Mouse (Mus musculus): ENCODE measurements at regions not wholly inside any gene's neighbourhood (a gene's known extent, or its start where the extent isn't known, plus 50 kb on each side); places are given as distances from the start of the nearest gene placed in this dataset.

DNA sequence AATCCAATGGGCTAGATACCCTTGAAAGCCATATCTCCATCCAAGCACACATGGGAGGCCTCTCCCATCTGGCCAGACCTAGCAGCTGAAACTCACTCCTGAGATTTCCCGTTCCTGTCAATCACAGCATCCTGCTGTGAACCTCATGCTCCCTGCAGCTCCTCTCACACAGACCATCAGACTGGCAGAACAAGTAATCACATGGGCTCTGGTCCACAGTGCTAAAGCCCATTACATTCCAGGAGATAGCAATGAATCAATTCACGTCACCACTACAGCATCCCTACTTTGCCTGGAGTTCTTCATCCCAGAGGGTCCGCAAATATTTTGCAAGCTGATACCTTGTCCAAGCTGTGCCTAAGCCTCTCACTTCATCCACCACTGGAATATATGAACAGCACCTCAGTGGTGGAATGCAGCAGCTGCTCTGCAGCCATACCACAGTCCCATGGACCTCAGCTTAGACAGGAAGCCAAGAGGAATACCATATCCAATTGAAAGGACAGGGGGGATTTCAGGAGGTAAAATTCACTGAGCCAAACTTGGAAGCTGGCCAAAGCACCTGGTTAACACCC, 99.2 kb upstream of the Spag17 start:
- no peak for TF ChIP-seq CTCF (IDR thresholded peaks at IDR 0.05; ENCODE audit: low read depth)
- no peak for TF ChIP-seq EP300 (IDR thresholded peaks at IDR 0.05; ENCODE audit: low read depth)
- no peak for ATAC-seq (ENCODE audit: insufficient read depth, low read depth)
- Histone ChIP-seq H3K27me3 (ENCODE audit: control insufficient read depth, insufficient read depth, low read length) (no peaks in the 10 kb centered on the region), H3K4me3 (ENCODE audit: low read depth, low read length) (no peak overlapping the region), H3K27ac (ENCODE audit: low read depth) (no peak overlapping the region), H3K4me1 (ENCODE audit: control insufficient read depth, insufficient read depth) (no peaks in the 10 kb centered on the region), H3K9me3 (replicated peaks; ENCODE audit: control insufficient read depth, low read length) (no peaks in the 10 kb centered on the region), H3K9ac (replicated peaks; ENCODE audit: low read depth, low read length) (no peak overlapping the region), H3K4me2 (ENCODE audit: low read depth, low read length) (no peak overlapping the region), H3K36me3 (replicated peaks; ENCODE audit: control insufficient read depth, insufficient read depth, low read length) (no peaks in the 10 kb centered on the region)
- WGBS = 59% methylated on average over 3 of the region's 3 CpGs
- DNase-seq (ENCODE audit: low spot score) = no peak

DNA sequence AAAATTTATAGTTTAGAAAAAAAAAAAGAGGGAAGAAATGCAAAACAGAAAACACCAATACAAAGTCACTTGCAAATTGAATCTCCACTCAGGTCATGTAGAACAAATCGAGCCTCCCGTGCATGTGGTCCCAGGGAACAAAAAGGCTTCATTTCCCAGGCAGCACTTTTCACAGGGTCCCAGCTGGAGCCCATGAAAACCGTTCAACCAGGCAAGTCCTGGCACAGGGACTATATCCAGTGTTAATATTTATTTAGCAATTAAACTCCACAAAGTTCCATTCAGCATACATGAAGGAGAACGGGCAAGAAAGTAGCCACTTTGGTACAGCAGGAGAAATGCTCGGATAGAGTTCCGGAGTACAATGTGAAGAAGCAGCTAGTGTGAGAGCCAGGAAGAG, 93.9 kb upstream of the Spag17 start:
- H3K4me2 ChIP-seq (ENCODE audit: low read depth, low read length) = no peak overlapping the region
- TF ChIP-seq EP300 (IDR thresholded peaks at IDR 0.05; ENCODE audit: low read depth) = no peak
- no peak for TF ChIP-seq CTCF (IDR thresholded peaks at IDR 0.05; ENCODE audit: low read depth)
- no peaks in the 10 kb centered on the region for H3K9me3 ChIP-seq (replicated peaks; ENCODE audit: control insufficient read depth, low read length)
- no peak overlapping the region for H3K4me3 ChIP-seq (ENCODE audit: low read depth, low read length)
- H3K27ac ChIP-seq (ENCODE audit: low read depth) = no peak overlapping the region
- DNase-seq (ENCODE audit: low spot score) (no peak), ATAC-seq (ENCODE audit: insufficient read depth, low read depth) (no peak)
- H3K4me1 ChIP-seq (ENCODE audit: control insufficient read depth, insufficient read depth) = no peaks in the 10 kb centered on the region
- WGBS = 80% methylated on average over 6 of the region's 6 CpGs
- no peaks in the 10 kb centered on the region for H3K36me3 ChIP-seq (replicated peaks; ENCODE audit: control insufficient read depth, insufficient read depth, low read length)
- no peaks in the 10 kb centered on the region for H3K27me3 ChIP-seq (ENCODE audit: control insufficient read depth, insufficient read depth, low read length)
- H3K9ac ChIP-seq (replicated peaks; ENCODE audit: low read depth, low read length) = no peak overlapping the region

DNA sequence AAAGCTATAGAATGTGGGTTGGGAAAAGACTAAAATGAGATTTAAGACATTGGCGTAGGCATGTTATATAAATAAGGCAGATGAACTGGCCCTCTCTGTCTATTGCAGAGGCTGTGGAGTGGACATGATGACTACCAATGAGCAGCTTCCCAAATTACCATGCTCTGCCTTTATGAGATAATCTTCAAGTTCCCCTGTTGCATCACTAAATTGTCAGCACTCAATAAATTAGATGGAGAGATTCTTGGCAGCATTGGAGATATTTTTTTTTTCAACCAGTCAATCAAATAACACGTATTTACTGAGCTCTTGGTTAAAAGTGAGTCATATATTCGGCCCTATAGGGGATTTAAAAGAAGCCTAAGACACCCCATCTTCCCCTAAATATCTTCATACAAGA, 91.6 kb upstream of the Spag17 start:
- Histone ChIP-seq H3K4me3 (ENCODE audit: low read depth, low read length) (no peak overlapping the region), H3K9ac (replicated peaks; ENCODE audit: low read depth, low read length) (no peak overlapping the region), H3K4me2 (ENCODE audit: low read depth, low read length) (no peak overlapping the region), H3K36me3 (replicated peaks; ENCODE audit: control insufficient read depth, insufficient read depth, low read length) (no peaks in the 10 kb centered on the region), H3K4me1 (ENCODE audit: control insufficient read depth, insufficient read depth) (no peaks in the 10 kb centered on the region), H3K27ac (ENCODE audit: low read depth) (no peak overlapping the region), H3K9me3 (replicated peaks; ENCODE audit: control insufficient read depth, low read length) (no peaks in the 10 kb centered on the region), H3K27me3 (ENCODE audit: control insufficient read depth, insufficient read depth, low read length) (no peaks in the 10 kb centered on the region)
- ATAC-seq (ENCODE audit: insufficient read depth, low read depth) = no peak
- TF ChIP-seq CTCF (IDR thresholded peaks at IDR 0.05; ENCODE audit: low read depth) = no peak
- TF ChIP-seq EP300 (IDR thresholded peaks at IDR 0.05; ENCODE audit: low read depth) = no peak
- WGBS = 69% methylated on average over 3 of the region's 3 CpGs
- DNase-seq (ENCODE audit: low spot score) = no peak

- WGBS = 81% methylated on average over 2 of the region's 2 CpGs
- no peak for TF ChIP-seq EP300 (IDR thresholded peaks at IDR 0.05; ENCODE audit: low read depth)
- no peak for TF ChIP-seq CTCF (IDR thresholded peaks at IDR 0.05; ENCODE audit: low read depth)
- Histone ChIP-seq H3K9ac (replicated peaks; ENCODE audit: low read depth, low read length) (no peak overlapping the region), H3K9me3 (replicated peaks; ENCODE audit: control insufficient read depth, low read length) (no peaks in the 10 kb centered on the region), H3K4me2 (ENCODE audit: low read depth, low read length) (no peak overlapping the region), H3K27ac (ENCODE audit: low read depth) (no peak overlapping the region), H3K27me3 (ENCODE audit: control insufficient read depth, insufficient read depth, low read length) (no peaks in the 10 kb centered on the region), H3K36me3 (replicated peaks; ENCODE audit: control insufficient read depth, insufficient read depth, low read length) (no peaks in the 10 kb centered on the region), H3K4me3 (ENCODE audit: low read depth, low read length) (no peak overlapping the region), H3K4me1 (ENCODE audit: control insufficient read depth, insufficient read depth) (no peaks in the 10 kb centered on the region)
- ATAC-seq (ENCODE audit: insufficient read depth, low read depth) (no peak), DNase-seq (ENCODE audit: low spot score) (no peak)
Observed at GRCm38 (mm10) chr3:99795835-99796234, 89.4 kb upstream of the Spag17 start.

- H3K4me2 ChIP-seq (ENCODE audit: low read depth, low read length) = no peak overlapping the region
- H3K4me1 ChIP-seq (ENCODE audit: control insufficient read depth, insufficient read depth) = no peaks in the 10 kb centered on the region
- no peaks in the 10 kb centered on the region for H3K9me3 ChIP-seq (replicated peaks; ENCODE audit: control insufficient read depth, low read length)
- H3K27ac ChIP-seq (ENCODE audit: low read depth) = no peak overlapping the region
- WGBS = 34% methylated on average over 2 of the region's 2 CpGs
- no peaks in the 10 kb centered on the region for H3K36me3 ChIP-seq (replicated peaks; ENCODE audit: control insufficient read depth, insufficient read depth, low read length)
- H3K4me3 ChIP-seq (ENCODE audit: low read depth, low read length) = no peak overlapping the region
- H3K27me3 ChIP-seq (ENCODE audit: control insufficient read depth, insufficient read depth, low read length) = no peaks in the 10 kb centered on the region
- ATAC-seq (ENCODE audit: insufficient read depth, low read depth) (no peak), DNase-seq (ENCODE audit: low spot score) (no peak)
- H3K9ac ChIP-seq (replicated peaks; ENCODE audit: low read depth, low read length) = no peak overlapping the region
- TF ChIP-seq EP300 (IDR thresholded peaks at IDR 0.05; ENCODE audit: low read depth) (no peak), CTCF (IDR thresholded peaks at IDR 0.05; ENCODE audit: low read depth) (no peak)
Observed at GRCm38 (mm10) chr3:99797791-99798190, 87.4 kb upstream of the Spag17 start.

DNA sequence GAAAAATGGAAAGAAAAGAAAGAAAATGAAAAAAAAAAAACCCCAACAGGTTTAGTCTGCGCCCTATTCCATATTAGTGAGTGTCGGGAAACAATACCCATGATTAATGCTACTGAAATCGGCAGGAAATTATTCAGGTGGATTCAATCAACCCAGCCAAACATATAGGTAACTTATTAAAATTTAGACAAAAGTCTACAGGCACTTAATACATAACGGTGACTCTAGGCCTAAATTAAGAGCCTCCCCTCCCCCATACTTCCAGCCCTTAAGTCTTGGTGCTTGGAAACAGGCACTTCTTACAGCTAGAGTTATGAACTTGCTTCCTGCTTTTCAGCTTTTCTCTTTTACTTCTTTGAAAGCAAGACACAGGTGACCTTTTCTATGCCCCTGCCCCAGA, 74.7 kb upstream of the Spag17 start:
- TF ChIP-seq CTCF (IDR thresholded peaks at IDR 0.05; ENCODE audit: low read depth) (no peak), EP300 (IDR thresholded peaks at IDR 0.05; ENCODE audit: low read depth) (no peak)
- 0 out of 2 replicates have a peak, but pooled peaks cover 6% of the 10 kb centered on the region for H3K4me1 ChIP-seq (ENCODE audit: control insufficient read depth, insufficient read depth)
- no peaks in the 10 kb centered on the region for H3K9me3 ChIP-seq (replicated peaks; ENCODE audit: control insufficient read depth, low read length)
- no peak overlapping the region for H3K27ac ChIP-seq (ENCODE audit: low read depth)
- no peaks in the 10 kb centered on the region for H3K36me3 ChIP-seq (replicated peaks; ENCODE audit: control insufficient read depth, insufficient read depth, low read length)
- DNase-seq (ENCODE audit: low spot score) = no peak
- H3K4me2 ChIP-seq (ENCODE audit: low read depth, low read length) = no peak overlapping the region
- ATAC-seq (ENCODE audit: insufficient read depth, low read depth) = no peak
- 82% methylated on average over 4 of the region's 4 CpGs for WGBS
- no peaks in the 10 kb centered on the region for H3K27me3 ChIP-seq (ENCODE audit: control insufficient read depth, insufficient read depth, low read length)
- no peak overlapping the region for H3K4me3 ChIP-seq (ENCODE audit: low read depth, low read length)
- H3K9ac ChIP-seq (replicated peaks; ENCODE audit: low read depth, low read length) = no peak overlapping the region

All from heart, postnatal 0 days (tissue).